Mouse (Mus musculus): ENCODE measurements around the gene 5730455P16Rik.
"Not testable (repeated sequence)": the region's sequence is repeated elsewhere in the genome, so short reads cannot be mapped to it uniquely, and the experiment has no call there.

Gene 5730455P16Rik

GRCm38 (mm10) chr11:80378452-80379068 is 726 bp upstream of the 5730455P16Rik start:
- not testable (repeated sequence) for DNase-seq (ENCODE audit: low read depth)

DNA sequence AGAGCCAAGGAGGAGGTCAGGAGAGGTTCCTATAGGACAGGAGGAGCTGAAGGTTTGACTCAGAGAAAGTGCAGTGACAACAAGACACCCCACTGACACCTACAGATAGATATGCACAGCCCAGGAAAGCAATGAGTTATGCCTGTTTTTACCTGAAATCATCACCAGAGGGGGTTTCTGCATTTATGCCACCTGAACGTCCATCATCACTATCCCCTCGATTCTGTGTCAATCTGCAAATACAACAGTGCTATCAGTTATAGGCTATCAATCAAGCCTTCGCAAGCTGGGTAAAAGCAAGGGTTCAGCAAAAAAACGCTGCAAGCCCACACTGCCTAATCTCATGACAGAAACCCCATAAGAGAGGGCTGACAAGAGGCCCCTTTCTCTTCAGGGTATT is 1.2 kb downstream of the 5730455P16Rik start:
- peak; percentile 54 for DNase-seq (ENCODE audit: low read depth)

- no peak for DNase-seq (ENCODE audit: low read depth)
Observed at GRCm38 (mm10) chr11:80368949-80369348, 8.9 kb downstream of the 5730455P16Rik start.

DNA sequence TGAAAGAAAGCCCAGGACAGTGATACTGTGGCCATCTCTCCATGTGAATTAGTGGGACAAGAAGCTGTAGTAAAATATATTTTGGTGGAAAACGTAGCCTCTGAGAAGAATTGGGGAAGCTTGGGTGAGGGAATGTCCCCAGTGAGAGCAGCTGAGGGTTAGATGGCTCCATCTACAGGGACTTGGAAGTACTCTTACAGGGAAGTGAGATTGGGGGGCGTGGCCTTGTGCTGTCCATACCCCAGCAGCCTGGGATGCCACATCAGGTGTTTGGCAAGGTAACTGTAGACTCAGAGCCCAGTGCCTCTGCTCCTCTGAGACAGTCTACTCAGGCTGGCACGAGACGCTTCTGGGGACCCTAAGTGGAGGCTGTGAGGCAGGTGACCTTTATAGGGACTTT is 23.0 kb downstream of the 5730455P16Rik start:
- no peak for DNase-seq (ENCODE audit: low read depth)

DNA sequence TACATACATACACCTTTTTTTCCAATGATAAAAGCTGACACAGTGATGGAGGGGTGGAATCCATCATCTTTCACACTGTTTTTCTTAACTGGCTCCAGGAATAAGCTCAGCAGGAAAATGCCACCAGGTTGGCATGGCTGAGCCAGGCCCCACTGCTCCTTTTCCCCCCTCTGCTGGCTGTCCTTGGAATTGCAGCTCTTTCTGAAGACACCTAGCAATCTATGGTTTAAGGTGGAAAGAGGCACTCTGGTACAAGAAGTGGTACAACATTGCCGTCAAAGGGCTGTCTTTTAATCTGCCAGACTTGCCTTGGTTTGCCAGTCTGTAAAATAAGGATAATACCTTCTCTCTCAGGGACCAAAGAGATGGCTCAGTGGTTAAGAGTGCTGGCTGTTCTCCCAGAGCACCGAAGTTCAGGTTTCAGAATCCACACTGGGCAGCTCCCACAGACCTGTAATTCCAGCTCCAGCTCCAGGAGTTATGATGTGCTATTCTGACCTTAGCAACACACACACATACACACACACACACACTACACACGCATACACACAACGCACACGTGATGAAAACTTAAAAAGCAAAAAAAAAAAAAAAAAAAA is 25.9 kb downstream of the 5730455P16Rik start:
- peak; percentile 86 for DNase-seq (ENCODE audit: low read depth)

DNA sequence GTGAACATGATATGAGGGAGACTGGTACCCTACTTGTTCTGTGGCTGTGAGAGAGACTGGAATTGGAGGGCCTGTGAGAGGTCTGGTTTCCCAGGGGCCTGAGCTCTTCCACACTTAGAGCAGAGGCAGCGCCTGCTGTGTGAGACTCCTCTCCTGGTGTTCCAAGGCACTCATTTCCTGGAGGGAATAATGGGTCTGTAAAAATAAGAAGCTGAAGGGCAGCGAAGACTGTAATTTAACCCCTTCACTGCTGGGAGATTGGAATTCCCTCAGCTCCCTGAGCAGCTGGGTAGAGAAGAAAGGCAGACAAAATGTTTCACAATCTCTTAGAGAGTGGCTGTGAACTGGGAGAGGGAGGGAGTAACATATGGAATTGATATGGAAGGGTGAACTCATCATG is 35.4 kb downstream of the 5730455P16Rik start:
- no peak for DNase-seq (ENCODE audit: low read depth)

GRCm38 (mm10) chr11:80336351-80336730 is 41.5 kb downstream of the 5730455P16Rik start:
- no peak for DNase-seq (ENCODE audit: low read depth)

- DNase-seq (ENCODE audit: low read depth) = no peak
Observed at GRCm38 (mm10) chr11:80335609-80336350, 42.1 kb downstream of the 5730455P16Rik start.

DNA sequence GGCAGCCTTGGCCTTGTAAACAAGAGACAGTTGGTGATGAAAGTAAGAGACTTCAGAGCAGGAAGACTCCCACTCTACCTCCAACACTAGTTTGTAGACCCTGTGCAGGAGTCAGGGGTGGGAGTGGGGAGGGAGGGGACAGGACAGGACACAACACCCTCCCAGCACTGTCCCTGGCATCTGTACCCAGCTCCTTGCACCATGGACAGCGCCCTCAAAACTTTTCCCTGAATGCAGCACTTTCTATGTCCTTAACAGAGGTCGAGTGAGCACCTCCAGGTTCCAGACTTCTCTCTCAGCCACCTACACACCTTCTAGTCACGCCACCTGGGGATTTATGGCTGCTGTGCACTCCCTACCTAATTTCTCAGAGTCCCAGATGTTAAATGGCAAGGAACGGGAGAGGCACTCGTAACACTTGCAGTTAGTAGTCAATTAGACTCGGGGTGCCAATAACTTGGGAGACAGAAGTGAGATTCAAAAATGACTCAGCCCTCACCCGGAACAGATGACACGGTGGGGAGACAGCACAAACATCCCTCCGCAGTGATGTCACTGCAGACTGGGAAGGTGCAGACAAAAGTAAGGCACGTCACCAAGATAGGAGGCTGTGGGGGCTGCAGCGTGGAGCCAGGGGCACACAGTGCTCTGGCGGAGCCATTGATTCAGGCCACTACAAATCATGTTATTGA is 45.0 kb downstream of the 5730455P16Rik start:
- no peak for DNase-seq (ENCODE audit: low read depth)

DNA sequence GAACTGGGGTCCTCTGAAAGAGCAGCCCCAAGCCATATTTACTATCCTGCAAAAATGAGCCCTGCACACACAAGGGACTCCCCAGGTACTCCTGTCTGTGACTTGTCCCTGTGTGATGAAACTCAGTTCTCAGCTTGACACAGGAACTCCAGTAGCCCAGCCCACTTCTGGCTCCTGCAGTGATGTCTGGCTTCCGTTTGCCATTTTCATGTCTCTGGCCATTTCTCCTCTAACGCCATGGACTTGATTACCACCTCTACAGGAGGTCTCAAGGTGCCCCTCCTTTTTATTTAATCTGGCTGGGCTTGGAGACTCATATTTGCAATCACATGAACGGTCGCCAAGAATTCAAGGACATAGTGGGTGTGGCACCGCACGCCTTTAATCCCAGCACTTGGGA is 53.2 kb downstream of the 5730455P16Rik start:
- DNase-seq (ENCODE audit: low read depth) = no peak

- peak; percentile 34 for DNase-seq (ENCODE audit: low read depth)
Observed at GRCm38 (mm10) chr11:80323255-80323654, 54.6 kb downstream of the 5730455P16Rik start.

DNA sequence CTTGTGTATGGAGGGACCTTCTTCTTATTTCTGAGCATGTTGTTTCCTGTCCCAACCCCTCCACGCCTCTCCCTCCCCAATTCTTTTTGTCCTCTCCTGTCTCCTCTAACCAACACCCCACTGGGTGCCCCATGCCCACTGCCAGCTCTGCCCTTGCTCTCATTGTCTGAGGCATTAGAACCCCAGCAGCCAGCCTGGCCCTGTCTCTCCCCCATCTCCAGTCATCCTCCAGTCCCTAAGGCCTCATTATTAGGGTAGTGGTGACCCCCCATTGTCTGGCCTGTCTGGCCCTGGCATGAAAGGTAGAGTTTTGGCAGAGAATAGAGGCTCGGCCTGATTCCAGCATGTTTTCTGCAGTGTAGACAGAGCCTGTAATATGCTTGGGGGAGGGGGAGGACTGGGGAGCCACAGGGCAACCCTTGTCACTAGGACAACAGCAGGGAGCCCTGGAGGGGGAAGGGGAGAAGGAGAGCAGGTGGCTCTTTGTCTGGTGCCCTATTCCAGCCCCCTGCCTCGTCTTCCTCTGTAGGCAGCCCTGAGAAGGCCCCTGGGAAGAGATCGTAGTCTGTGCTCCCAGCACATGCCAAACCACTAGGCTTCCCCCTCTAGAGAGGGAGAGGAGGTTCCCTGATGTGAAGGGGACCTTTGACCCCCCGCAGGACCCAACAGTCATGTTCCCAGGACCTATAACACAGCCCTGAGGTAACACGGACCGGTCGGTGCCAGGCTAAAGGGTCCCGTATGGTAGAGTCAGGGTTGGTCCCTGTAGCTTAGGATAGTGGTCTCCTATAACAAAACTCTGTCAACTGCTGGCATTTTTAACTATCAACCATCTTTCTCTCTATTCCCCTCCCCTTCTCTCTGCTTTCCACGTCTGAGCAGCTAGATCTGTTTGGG is 61.8 kb downstream of the 5730455P16Rik start:
- DNase-seq (ENCODE audit: low read depth) = no peak

- DNase-seq (ENCODE audit: low read depth) = no peak
Observed at GRCm38 (mm10) chr11:80313944-80314343, 63.9 kb downstream of the 5730455P16Rik start.

DNA sequence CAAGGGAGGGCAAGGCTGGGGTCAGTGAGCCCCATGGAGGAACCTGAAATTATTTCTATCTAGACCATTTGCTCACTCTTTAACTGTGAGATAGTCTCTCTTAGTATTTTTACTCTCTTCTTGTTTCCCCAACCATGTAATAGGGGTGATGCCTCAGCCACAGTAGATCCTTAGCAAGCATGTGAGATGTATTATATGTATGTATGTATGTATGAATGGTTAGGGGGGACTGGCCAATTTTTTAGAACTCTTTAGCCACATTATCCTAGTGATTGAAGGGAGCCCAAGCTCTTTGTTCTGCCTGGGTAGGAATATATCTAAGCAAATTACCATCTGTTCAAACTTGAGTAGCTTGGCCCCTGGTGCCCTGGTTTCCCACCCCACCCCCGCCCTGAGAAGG is 64.4 kb downstream of the 5730455P16Rik start:
- DNase-seq (ENCODE audit: low read depth) = no peak

DNA sequence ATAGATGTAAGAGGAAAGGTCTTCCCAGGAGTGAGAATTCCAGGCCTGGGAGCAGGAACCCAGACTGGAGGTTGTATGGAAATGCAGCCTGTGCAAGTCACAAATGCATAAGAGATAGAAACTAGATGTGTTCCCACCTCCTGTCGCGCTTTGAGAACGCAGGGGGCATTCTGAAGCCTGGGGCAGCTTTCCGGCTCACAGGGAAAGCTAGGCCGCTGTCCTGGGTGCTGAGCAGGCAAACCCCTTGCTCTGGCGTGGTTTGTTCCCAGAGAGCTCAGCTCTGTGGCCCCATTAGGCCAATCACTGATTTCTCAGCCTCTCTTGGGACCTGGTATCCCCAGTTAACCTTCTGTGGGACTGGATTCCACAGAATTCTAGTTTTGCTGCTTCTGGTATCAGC is 65.3 kb downstream of the 5730455P16Rik start:
- no peak for DNase-seq (ENCODE audit: low read depth)

GRCm38 (mm10) chr11:80312049-80312448 is 65.8 kb downstream of the 5730455P16Rik start:
- DNase-seq (ENCODE audit: low read depth) = no peak

GRCm38 (mm10) chr11:80311271-80311670 is 66.6 kb downstream of the 5730455P16Rik start:
- DNase-seq (ENCODE audit: low read depth) = no peak
